Mouse (Mus musculus) left cerebral cortex, adult 9 months (tissue): ENCODE measurements at regions not wholly inside any gene's neighbourhood (a gene's known extent, or its start where the extent isn't known, plus 50 kb on each side); places are given as distances from the start of the nearest gene placed in this dataset.

Experiments used
- DNase-seq, 2 experiments: peaks; one replicate each; pipeline ENCODE4 v3.0.0; 2022; ENCODE audit warnings: low spot score in 2 of 2

GRCm38 (mm10) chr12:30510861-30511260 lies 73.4 kb upstream of the Tmem18 start:
- no peak for DNase-seq

- DNase-seq = peak in 1 of 2 experiments; percentile 47
Measured at GRCm38 (mm10) chr12:30483370-30483769, 100.9 kb upstream of the Tmem18 start.

DNA sequence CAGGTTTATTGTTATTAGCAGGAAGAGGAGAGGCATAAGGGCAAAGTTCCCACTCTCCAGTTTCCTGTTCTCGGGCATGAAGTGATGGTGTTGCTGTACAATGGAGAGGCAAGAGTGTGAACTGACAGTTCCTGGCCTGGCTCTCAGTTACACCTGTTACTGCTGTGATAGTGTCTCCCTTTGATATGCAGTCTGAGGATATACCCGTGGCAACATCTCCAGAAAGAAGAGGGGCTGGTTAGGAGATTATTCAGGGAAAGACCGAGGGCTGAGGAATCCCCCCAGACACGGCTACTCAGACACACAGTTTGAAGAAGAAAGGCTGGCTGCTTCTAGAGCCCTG lies 100.3 kb upstream of the Sntg2 start:
- DNase-seq = no peak

GRCm38 (mm10) chr12:30472743-30473472 lies 99.7 kb upstream of the Sntg2 start:
- no peak for DNase-seq

- no peak for DNase-seq
Measured at GRCm38 (mm10) chr12:30467186-30467585, 94.0 kb upstream of the Sntg2 start.

GRCm38 (mm10) chr12:30450614-30451013 lies 77.4 kb upstream of the Sntg2 start:
- no peak for DNase-seq

- DNase-seq = peak; percentile 38 to 66
Measured at GRCm38 (mm10) chr12:30434892-30435291, 61.7 kb upstream of the Sntg2 start.

- DNase-seq = no peak
Measured at GRCm38 (mm10) chr12:30432861-30433260, 59.7 kb upstream of the Sntg2 start.

DNA sequence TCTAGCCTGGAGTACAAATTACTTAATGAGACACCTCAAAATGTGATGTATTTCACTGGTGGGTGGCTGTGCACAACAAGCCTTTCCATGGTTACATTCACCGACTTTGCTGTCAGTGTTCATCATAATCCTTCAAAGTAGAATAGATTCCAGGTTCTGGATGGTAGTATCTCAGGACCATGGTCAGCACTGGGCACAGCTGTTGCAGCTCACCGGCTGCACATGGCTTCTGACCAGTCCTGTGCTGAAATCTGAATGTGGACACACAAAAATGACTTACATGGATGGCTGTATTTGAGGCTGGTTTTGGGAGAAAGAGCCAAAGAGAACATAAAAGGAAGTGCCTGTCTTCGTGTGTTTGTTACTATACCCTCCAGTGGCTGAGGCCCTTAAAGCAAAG lies 57.5 kb upstream of the Sntg2 start:
- DNase-seq = no peak

- no peak for DNase-seq
Measured at GRCm38 (mm10) chr12:30425301-30425700, 52.1 kb upstream of the Sntg2 start.
